Mouse (Mus musculus) neutrophil, adult 83 days (primary cell): ENCODE data around the gene Dcdc2a. TPM values are rescaled to one million over a fixed set of nuclear protein-coding genes. Genes with fewer than 3 reads are reported as not detected.

Experiments used
- total RNA-seq, 2 experiments: library from RNA; stranded (reverse); gene quantifications; one replicate each; pipeline ENCODE4 v1.2.4; 2023

Gene Dcdc2a
- not detected for total RNA-seq

DNA sequence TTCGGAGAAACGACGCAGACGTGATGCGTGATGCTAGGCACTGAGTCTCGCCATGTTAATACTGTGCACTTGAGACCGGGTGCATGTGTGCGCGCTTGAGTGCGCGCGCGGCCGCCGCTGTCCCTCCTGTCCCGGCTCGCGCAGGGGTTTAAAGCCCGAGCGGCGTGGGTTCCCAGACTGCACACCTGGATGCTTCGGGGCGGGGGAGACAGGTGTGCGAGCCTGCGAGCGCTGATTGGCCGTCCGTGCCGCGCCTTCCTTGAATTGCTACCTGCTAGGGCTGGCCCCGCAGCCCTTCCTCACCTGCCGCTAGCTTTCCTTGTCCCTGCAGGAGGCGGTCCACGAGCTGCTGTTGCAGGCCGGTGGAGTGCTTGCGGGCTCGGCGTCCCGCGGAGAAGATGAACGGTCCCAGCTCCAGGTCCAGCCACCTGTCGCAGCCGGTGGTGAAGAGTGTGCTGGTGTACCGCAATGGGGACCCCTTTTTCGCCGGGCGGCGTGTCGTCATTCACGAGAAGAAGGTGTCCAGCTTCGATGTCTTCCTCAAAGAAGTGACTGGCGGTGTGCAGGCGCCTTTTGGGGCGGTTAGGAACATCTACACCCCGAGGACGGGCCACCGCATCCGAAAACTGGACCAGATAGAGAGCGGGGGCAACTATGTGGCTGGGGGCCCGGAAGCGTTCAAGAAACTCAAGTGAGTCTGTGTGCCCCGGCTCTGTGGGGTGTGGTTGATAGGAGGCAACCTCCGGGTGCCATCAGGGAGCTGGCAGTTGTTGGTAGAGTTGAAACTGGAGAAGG is at the start of gene Dcdc2a:
Gene Dcdc2a (plus strand): TSS at position 132 of the 795 bp plus-strand sequence.

DNA sequence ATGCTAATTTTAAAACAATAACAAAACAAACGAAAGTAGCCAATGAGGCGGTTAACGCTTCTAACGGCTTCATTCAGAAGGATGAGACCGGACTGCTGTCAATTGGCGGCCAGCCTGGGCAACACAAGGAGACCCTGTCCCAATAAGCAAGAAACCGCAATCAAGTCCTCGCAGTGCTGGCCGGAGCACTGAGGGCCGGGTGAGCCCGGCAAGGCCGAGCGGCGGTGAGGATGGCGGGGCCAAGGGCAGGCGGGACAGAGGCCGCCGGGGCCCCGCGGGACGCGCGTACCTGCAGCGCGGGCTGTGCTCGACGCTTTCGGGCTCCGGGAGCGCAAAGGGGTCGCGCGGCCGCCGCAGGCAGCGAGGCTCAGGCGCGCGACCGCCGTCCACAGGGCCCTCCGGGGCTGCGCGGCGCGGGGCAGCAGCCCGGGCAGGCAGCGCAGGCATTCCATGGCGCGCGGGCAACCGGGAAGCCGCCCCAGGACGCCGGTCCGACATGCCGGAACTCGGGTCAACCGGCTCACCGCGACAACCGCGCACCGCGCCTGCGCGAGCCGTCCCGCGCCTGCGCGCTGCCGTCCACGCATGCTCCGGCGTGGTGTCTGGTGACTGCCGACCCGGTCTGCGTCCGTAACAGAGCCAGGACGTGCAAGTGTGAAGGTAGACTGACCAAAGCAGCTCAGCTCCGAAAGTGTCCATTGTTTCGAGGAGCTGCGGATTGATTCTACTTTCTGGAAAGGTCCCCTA is 35.8 kb upstream of the Dcdc2a start, which contains the start of gene Mrs2:
Gene Mrs2 (minus strand): TSS at position 587 of the 747 bp plus-strand sequence.

Other genes with a start within 250 kb of the Dcdc2a start
- gene Acot13, start 224.5 kb upstream of the Dcdc2a start, total RNA-seq: 10 to 100 TPM in 1 of 2 experiments, 1 to 10 TPM in 1; 8.7 to 10.3 TPM
- 10 to 100 TPM; 22.7 to 24.9 TPM for gene Tdp2, start 224.3 kb upstream of the Dcdc2a start, total RNA-seq
- gene D130043K22Rik, start 210.9 kb upstream of the Dcdc2a start, total RNA-seq: not detected
- 1 to 10 TPM in 1 of 2 experiments, under 1 TPM in 1; 0.66 to 1.3 TPM for gene Aldh5a1, start 118.3 kb upstream of the Dcdc2a start, total RNA-seq
- gene Gpld1, start 112.9 kb upstream of the Dcdc2a start, total RNA-seq: under 1 TPM; 0.59 to 0.82 TPM
- 10 to 100 TPM; 25.5 to 28.7 TPM for gene Mrs2, start 35.6 kb upstream of the Dcdc2a start, total RNA-seq
- gene Nrsn1, start 214.5 kb downstream of the Dcdc2a start, total RNA-seq: not detected